Mouse (Mus musculus) cerebellum, postnatal 10 days (tissue): ENCODE results near the gene Cep112.

ENCODE experiments used
- DNase-seq, 2 experiments: peaks; one replicate each; pipeline ENCODE4 v3.0.0; 2021; ENCODE audit warnings: mixed read lengths in 2 of 2

Cep112 gene

GRCm38 (mm10) chr11:108424889-108425591, at the start of gene Cep112:
TSS of gene Cep112 (plus strand) at chr11:108425192.
- DNase-seq, result peak; percentile 98 to 99

GRCm38 (mm10) chr11:108376815-108377214, 48.2 kb upstream of the Cep112 start:
- DNase-seq, result no peak

- DNase-seq, result peak; percentile 88 to 89
Observed at GRCm38 (mm10) chr11:108377680-108378362, 47.2 kb upstream of the Cep112 start.

GRCm38 (mm10) chr11:108378363-108378751, 46.6 kb upstream of the Cep112 start:
- DNase-seq, result no peak

- no peak for DNase-seq
Observed at GRCm38 (mm10) chr11:108382664-108383063, 42.3 kb upstream of the Cep112 start.

GRCm38 (mm10) chr11:108384920-108385665, 39.9 kb upstream of the Cep112 start:
- no peak for DNase-seq

- DNase-seq, result no peak
Observed at GRCm38 (mm10) chr11:108385666-108386024, 39.3 kb upstream of the Cep112 start.

GRCm38 (mm10) chr11:108395061-108395460, 29.9 kb upstream of the Cep112 start:
- DNase-seq, result no peak

GRCm38 (mm10) chr11:108396076-108396829, 28.7 kb upstream of the Cep112 start:
- no peak for DNase-seq

GRCm38 (mm10) chr11:108409876-108410644, 14.9 kb upstream of the Cep112 start:
- peak in 1 of 2 experiments; percentile 9 for DNase-seq

- DNase-seq, result no peak
Observed at GRCm38 (mm10) chr11:108416360-108416759, 8.6 kb upstream of the Cep112 start.

- peak; percentile 61 to 62 for DNase-seq
Observed at GRCm38 (mm10) chr11:108418540-108418939, 6.5 kb upstream of the Cep112 start.

- no peak for DNase-seq
Observed at GRCm38 (mm10) chr11:108419242-108419641, 5.8 kb upstream of the Cep112 start.

GRCm38 (mm10) chr11:108420751-108421150, 4.2 kb upstream of the Cep112 start:
- DNase-seq, result no peak

GRCm38 (mm10) chr11:108423221-108423620, 1.8 kb upstream of the Cep112 start:
- DNase-seq, result peak; percentile 60 to 66

GRCm38 (mm10) chr11:108424111-108424510, 881 bp upstream of the Cep112 start:
- DNase-seq, result peak; percentile 13 to 20

GRCm38 (mm10) chr11:108425592-108425921, 565 bp downstream of the Cep112 start:
- no peak for DNase-seq

GRCm38 (mm10) chr11:108426086-108426485, 1.1 kb downstream of the Cep112 start:
- DNase-seq, result no peak

GRCm38 (mm10) chr11:108427191-108427590, 2.2 kb downstream of the Cep112 start:
- DNase-seq, result no peak

GRCm38 (mm10) chr11:108429076-108429475, 4.1 kb downstream of the Cep112 start:
- no peak for DNase-seq

GRCm38 (mm10) chr11:108443893-108444563, 19.0 kb downstream of the Cep112 start:
- DNase-seq, result no peak

GRCm38 (mm10) chr11:108447148-108447547, 22.2 kb downstream of the Cep112 start:
- DNase-seq, result peak; percentile 58 to 68
